Mouse (Mus musculus) midbrain, embryonic 10.5 days (tissue): Measurements from ENCODE around the gene 1700042G07Rik. TPM values are rescaled to one million over a fixed set of nuclear protein-coding genes. Genes with fewer than 3 reads are reported as not detected.
A peak's percentile ranks its signal among the peaks of the same experiment; 100 is the strongest.

Experiments used
- DNase-seq: peaks from one replicate; pipeline ENCODE4 v3.0.0-alpha.2; 2017; ENCODE audit warnings: low spot score
- H3K27ac ChIP-seq: fragments of 300-500 bp; sonication (generic); replicated peaks from 2 replicates; pipeline ENCODE4 v1.5.1; 2016; ENCODE audit warnings: mild to moderate bottlenecking
- H3K27me3 ChIP-seq: fragments of 300-500 bp; sonication (generic); 2 replicates; pipeline ENCODE4 v1.6.1; 2016; ENCODE audit warnings: low read depth, mild to moderate bottlenecking; ENCODE audit not compliant: poor library complexity, severe bottlenecking
- H3K36me3 ChIP-seq: fragments of 300-500 bp; sonication (generic); 2 replicates; pipeline ENCODE4 v1.6.1; 2016; ENCODE audit warnings: mild to moderate bottlenecking, moderate library complexity
- H3K4me1 ChIP-seq: fragments of 300-500 bp; sonication (generic); 2 replicates; pipeline ENCODE4 v1.6.1; 2016
- H3K4me3 ChIP-seq: fragments of 300-500 bp; sonication (generic); 2 replicates; pipeline ENCODE4 v1.5.1; 2016; ENCODE audit warnings: mild to moderate bottlenecking, moderate library complexity
- H3K9me3 ChIP-seq: fragments of 300-500 bp; sonication (generic); replicated peaks from 2 replicates; pipeline ENCODE4 v1.6.1; 2016; ENCODE audit warnings: mild to moderate bottlenecking
- WGBS: fragments of 180-500 bp; shearing (Covaris S2); methylation state at CpG from one replicate; pipeline ENCODE4 v1.1.7; 2016; 5-methylcytosine and 5-hydroxymethylcytosine counted together
- polyA plus RNA-seq: library from polyadenylated mRNA; unstranded; fragments of >200 nt; fragmentation: Nextera tagmentation; extraction: Ambion mirVana; gene quantifications from 2 replicates; pipeline ENCODE4 v1.2.1, GENCODE M21; 2016

The 1700042G07Rik gene
- polyA plus RNA-seq, 1 experiment from 2014 or later, result not detected

DNA sequence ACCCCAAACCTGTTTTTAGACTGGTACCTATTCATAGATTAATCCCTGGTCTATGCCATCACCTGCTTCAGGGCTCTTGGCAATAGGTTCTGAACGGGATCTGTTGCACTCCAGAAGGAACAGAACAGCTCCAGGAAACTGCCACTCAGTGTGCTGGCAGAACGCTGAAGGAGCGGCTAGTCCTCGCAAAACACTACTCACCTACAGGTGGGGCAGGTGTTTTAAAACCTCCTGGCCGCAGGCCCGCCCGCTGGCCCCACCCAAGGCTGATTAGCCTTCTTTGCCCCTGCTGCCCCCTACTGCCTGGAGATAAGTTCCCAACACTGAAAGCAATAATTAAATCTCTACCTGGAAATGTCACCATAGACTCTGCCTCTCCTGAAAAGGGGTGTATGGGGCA lies 5.8 kb upstream of the 1700042G07Rik start, which contains the start of gene Tspan1:
Gene Tspan1, minus strand, starts transcription at position 198 of the 400 bp plus-strand sequence.
- no peaks in the 10 kb centered on the region for H3K9me3 ChIP-seq
- H3K27ac ChIP-seq, result no peak within 1 kb of the TSS
- peaks cover 5% of the 10 kb centered on the region; the same call in 1 of the 2 replicates for H3K4me1 ChIP-seq
- 33% methylated on average over 7 of the region's 7 CpGs for whole genome bisulfite sequencing
- DNase-seq, result no peak
- no peak within 1 kb of the TSS for H3K4me3 ChIP-seq
- H3K36me3 ChIP-seq, result no peaks in the 10 kb centered on the region
- no peaks in the 10 kb centered on the region for H3K27me3 ChIP-seq

DNA sequence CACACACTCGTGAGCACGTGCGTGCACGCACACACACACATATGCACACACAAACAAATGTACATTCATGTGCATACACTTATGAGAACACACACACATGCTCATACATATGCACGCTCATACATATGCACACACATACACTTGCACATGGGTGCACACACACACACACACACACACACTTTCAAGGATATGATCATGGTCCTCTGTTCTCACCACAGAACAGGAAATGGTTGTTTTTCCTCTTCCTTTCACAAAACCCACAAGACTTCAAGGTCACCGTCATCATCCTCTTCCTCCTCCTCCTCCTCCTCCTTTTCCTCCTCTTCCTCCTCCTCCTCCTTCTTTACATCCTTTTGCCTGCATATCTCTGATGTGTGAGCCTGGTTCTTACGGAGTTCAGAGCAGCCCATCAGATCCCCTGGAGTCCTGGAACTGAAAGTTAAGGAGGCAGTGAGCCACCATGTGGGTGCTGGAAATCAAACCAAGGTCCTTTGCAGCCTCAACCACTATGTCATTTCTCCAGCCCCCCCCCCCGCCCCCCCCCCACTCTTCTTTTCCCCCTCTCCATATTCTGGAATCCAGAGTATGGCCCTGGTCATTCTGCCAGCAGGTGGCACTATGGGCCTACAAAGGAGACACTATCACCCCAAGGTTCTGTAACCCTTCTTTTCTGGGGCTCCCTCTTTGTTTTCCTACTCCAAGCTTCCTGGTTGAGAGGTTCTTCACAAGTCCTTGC lies 4.4 kb upstream of the 1700042G07Rik start:
- Histone ChIP-seq H3K9me3 (no peaks in the 10 kb centered on the region), H3K27me3 (no peaks in the 10 kb centered on the region), H3K27ac (no peak overlapping the region), H3K36me3 (no peaks in the 10 kb centered on the region), H3K4me1 (peaks cover 9% of the 10 kb centered on the region; the same call in 1 of the 2 replicates), H3K4me3 (no peak overlapping the region)
- 70% methylated on average over 8 of the region's 8 CpGs for WGBS
- DNase-seq, result peak; percentile 68

DNA sequence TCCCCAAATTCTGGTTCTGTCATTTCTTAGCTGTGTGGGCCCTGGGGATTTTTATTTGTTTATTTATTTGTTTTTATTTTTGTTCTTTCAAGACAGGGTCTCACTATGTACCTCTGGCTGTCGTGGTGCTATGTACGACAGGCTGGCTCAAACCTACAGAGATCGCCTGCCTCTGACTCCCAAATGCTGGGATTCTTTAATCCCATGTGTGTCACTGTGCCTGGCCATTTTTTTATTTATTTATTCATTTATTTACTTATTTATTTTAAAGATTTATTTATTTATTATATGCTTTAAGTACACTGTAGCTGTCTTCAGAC lies 3.9 kb upstream of the 1700042G07Rik start:
- Histone ChIP-seq H3K36me3 (no peaks in the 10 kb centered on the region), H3K9me3 (no peaks in the 10 kb centered on the region), H3K4me3 (no peak overlapping the region), H3K27me3 (no peaks in the 10 kb centered on the region), H3K4me1 (peaks cover 12% of the 10 kb centered on the region), H3K27ac (no peak overlapping the region)
- DNase-seq, result no peak
- WGBS, result 76% methylated on average over 3 of the region's 3 CpGs

- no peaks in the 10 kb centered on the region for H3K36me3 ChIP-seq
- WGBS, result 88% methylated on average over 4 of the region's 4 CpGs
- H3K4me3 ChIP-seq, result no peak overlapping the region
- H3K9me3 ChIP-seq, result no peaks in the 10 kb centered on the region
- peaks cover 44% of the 10 kb centered on the region for H3K4me1 ChIP-seq
- no peaks in the 10 kb centered on the region for H3K27me3 ChIP-seq
- no peak for DNase-seq
- peak overlapping the region; percentile 42; the same call in 1 of the 2 replicates for H3K27ac ChIP-seq
These were observed 580 bp downstream of the 1700042G07Rik start for GRCm38 (mm10) chr4:116173752-116174151.

GRCm38 (mm10) chr4:116174466-116175116 lies 1.4 kb downstream of the 1700042G07Rik start:
- Histone ChIP-seq H3K36me3 (no peaks in the 10 kb centered on the region), H3K4me1 (peaks cover 44% of the 10 kb centered on the region), H3K9me3 (no peaks in the 10 kb centered on the region), H3K27me3 (no peaks in the 10 kb centered on the region), H3K4me3 (no peak overlapping the region), H3K27ac (peak overlapping the region; percentile 30; the same call in 1 of the 2 replicates)
- DNase-seq, result no peak
- WGBS, result 57% methylated on average over 6 of the region's 6 CpGs

DNA sequence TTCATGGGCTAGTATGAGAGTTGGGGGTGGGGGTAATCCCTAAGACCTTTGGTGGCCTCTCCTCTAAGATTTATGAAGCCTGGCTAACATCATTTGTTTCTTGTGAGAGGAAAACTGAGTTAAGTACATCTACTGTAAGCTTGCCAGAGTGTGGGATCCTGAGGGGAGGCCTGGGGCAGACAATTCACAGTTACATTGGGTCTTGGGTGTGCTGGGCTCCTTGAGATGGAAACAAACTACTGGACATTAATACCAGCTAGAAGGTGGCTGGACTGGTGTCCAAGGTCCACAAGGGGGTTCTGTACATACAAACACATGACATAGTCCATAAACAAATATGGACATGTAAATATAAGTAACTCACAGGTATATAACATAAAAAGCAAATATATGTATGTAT lies 2.0 kb downstream of the 1700042G07Rik start:
- no peaks in the 10 kb centered on the region for H3K9me3 ChIP-seq
- H3K4me3 ChIP-seq, result no peak overlapping the region
- H3K27ac ChIP-seq, result peak overlapping the region; percentile 30; the same call in 1 of the 2 replicates
- peaks cover 44% of the 10 kb centered on the region for H3K4me1 ChIP-seq
- no peaks in the 10 kb centered on the region for H3K27me3 ChIP-seq
- no peaks in the 10 kb centered on the region for H3K36me3 ChIP-seq
- DNase-seq, result no peak

GRCm38 (mm10) chr4:116175711-116176542 lies 2.8 kb downstream of the 1700042G07Rik start:
- peaks cover 44% of the 10 kb centered on the region for H3K4me1 ChIP-seq
- no peak for DNase-seq
- H3K9me3 ChIP-seq, result no peaks in the 10 kb centered on the region
- H3K4me3 ChIP-seq, result 0 out of 2 replicates have a peak overlapping the region, but pooled peaks have one; percentile 7
- H3K36me3 ChIP-seq, result no peaks in the 10 kb centered on the region
- 68% methylated on average over 7 of the region's 7 CpGs for WGBS
- H3K27me3 ChIP-seq, result no peaks in the 10 kb centered on the region
- peak overlapping the region; percentile 70 for H3K27ac ChIP-seq

GRCm38 (mm10) chr4:116176543-116176988 lies 3.4 kb downstream of the 1700042G07Rik start:
- Histone ChIP-seq H3K36me3 (no peaks in the 10 kb centered on the region), H3K27ac (peak overlapping the region; percentile 70), H3K4me1 (peaks cover 47% of the 10 kb centered on the region), H3K9me3 (no peaks in the 10 kb centered on the region), H3K27me3 (no peaks in the 10 kb centered on the region), H3K4me3 (peak overlapping the region; percentile 7; the same call in 1 of the 2 replicates)
- peak; percentile 54 for DNase-seq
- 31% methylated on average over 10 of the region's 10 CpGs for WGBS

DNA sequence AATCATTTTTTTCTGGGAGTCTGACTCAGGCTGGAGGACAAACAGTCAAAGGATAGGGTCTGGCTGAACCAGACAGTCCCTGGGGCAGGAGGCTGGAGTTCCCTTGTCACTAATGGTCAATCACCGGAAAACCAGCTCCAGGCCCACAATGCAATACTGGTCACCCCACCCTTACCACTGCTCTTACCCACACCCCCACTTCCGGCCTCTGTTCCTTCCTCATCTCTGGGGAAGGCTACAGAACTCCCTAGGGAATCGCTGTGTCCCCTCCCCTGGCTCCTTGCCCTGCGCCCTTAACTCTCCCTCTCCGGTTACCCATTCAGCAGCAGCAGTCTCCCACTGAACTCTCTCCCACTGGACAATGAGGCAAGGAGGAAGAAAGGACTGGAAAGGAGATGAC lies 4.0 kb downstream of the 1700042G07Rik start:
- Histone ChIP-seq H3K27me3 (no peaks in the 10 kb centered on the region), H3K4me1 (peaks cover 53% of the 10 kb centered on the region), H3K27ac (peak overlapping the region; percentile 70; the same call in 1 of the 2 replicates), H3K4me3 (no peak overlapping the region), H3K36me3 (no peaks in the 10 kb centered on the region), H3K9me3 (no peaks in the 10 kb centered on the region)
- DNase-seq, result no peak
- 32% methylated on average over 5 of the region's 5 CpGs for WGBS

DNA sequence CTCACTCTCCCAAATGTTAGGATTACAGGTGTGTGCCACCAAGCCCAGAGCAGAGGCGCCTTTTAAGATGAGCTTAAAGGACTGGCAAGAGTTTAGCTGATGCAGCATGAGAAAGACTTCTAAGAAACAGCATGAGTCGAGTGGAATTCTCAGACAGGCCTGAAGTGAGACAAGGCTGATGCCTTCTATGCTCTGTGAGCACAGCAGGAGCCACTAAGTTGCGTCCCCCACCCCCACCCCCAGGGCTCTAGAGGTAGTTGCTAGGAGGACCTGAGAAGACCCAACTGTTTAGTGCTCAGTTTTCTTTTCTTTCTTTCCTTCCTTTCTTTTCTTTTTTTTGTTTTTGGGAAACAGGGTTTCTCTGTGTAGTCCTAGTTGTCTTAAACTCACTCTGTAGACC lies 8.9 kb downstream of the 1700042G07Rik start:
- Histone ChIP-seq H3K27me3 (no peaks in the 10 kb centered on the region), H3K9me3 (no peaks in the 10 kb centered on the region), H3K36me3 (no peaks in the 10 kb centered on the region), H3K27ac (0 out of 2 replicates have a peak overlapping the region, but pooled peaks have one; percentile 49), H3K4me1 (peaks cover 32% of the 10 kb centered on the region), H3K4me3 (no peak overlapping the region)
- DNase-seq, result no peak
- WGBS, result 23% methylated on average over 3 of the region's 3 CpGs

- peak; percentile 56 for DNase-seq
- H3K36me3 ChIP-seq, result no peaks in the 10 kb centered on the region
- peaks cover 25% of the 10 kb centered on the region for H3K4me1 ChIP-seq
- H3K27me3 ChIP-seq, result no peaks in the 10 kb centered on the region
- H3K9me3 ChIP-seq, result no peaks in the 10 kb centered on the region
- peak overlapping the region; percentile 84 for H3K27ac ChIP-seq
- peak overlapping the region; percentile 43 for H3K4me3 ChIP-seq
- 2% methylated on average over 12 of the region's 12 CpGs for WGBS
These were observed 9.6 kb downstream of the 1700042G07Rik start for GRCm38 (mm10) chr4:116182745-116183144.

GRCm38 (mm10) chr4:116185083-116185482 lies 11.9 kb downstream of the 1700042G07Rik start:
- Histone ChIP-seq H3K9me3 (no peaks in the 10 kb centered on the region), H3K4me1 (peaks cover 23% of the 10 kb centered on the region), H3K4me3 (no peak overlapping the region), H3K27me3 (no peaks in the 10 kb centered on the region), H3K27ac (no peak overlapping the region), H3K36me3 (no peaks in the 10 kb centered on the region)
- DNase-seq, result no peak
- 92% methylated on average over 4 of the region's 4 CpGs for WGBS
